Mouse (Mus musculus): ENCODE data around the gene Cox4i1.

DNA sequence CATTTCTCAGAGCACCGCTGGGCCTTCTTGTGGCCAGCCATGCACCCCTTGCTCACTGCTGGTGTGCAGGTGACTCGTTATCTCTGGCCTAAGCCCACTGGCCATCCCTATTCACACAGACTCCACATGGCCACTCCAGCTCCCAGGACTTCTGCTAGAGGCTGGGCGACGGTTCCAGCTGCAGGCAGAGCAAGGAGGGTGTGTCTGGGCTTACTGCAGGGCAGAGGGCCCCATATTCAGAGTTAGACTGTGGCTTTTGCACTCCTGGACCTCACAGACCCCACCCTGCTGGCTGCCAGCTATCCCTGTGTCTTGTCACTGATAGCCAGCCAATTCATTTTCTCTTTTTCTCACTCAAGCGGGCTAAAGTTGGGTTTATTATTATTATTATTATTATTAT, 16.1 kb downstream of the Cox4i1 start:
- TF ChIP-seq EP300 (IDR thresholded peaks at IDR 0.05; ENCODE audit: low read depth) = no peak
- no peak for TF ChIP-seq CTCF (IDR thresholded peaks at IDR 0.05; ENCODE audit: low read depth)
